Mouse (Mus musculus) heart, adult 2 months (tissue): ENCODE results near the gene Dab2. TPM values are rescaled to one million over a fixed set of nuclear protein-coding genes. Genes with fewer than 3 reads are reported as not detected.

ENCODE experiments used
- DNase-seq, 2 experiments: peaks; one replicate each; pipeline ENCODE4 v3.0.0; 2021
- H3K27ac ChIP-seq: fragments of 200-600 bp; 2 replicates; pipeline ENCODE4 v1.8.1; 2022
- H3K27me3 ChIP-seq: fragments of 200-500 bp; 2 replicates; pipeline ENCODE4 v1.6.1; 2012; ENCODE audit warnings: mild to moderate bottlenecking, low read length, inconsistent platforms, mixed read lengths; ENCODE audit not compliant: control insufficient read depth, insufficient read depth
- H3K36me3 ChIP-seq: fragments of 200-500 bp; 2 replicates; pipeline ENCODE4 v1.6.1; 2012; ENCODE audit warnings: low read length, inconsistent platforms; ENCODE audit not compliant: control insufficient read depth, insufficient read depth
- H3K4me1 ChIP-seq: fragments of 200-500 bp; 2 replicates; pipeline ENCODE4 v1.6.1; 2011; ENCODE audit warnings: low read length; ENCODE audit not compliant: control insufficient read depth, insufficient read depth
- H3K4me3 ChIP-seq: fragments of 200-600 bp; 2 replicates; pipeline ENCODE4 v1.8.1; 2022
- H3K79me2 ChIP-seq: fragments of 200-500 bp; replicated peaks from 2 replicates; pipeline ENCODE4 v1.6.1; 2012; ENCODE audit warnings: mild to moderate bottlenecking, inconsistent platforms, low read length, moderate library complexity, mixed read lengths; ENCODE audit not compliant: control insufficient read depth, insufficient read depth
- H3K9ac ChIP-seq: fragments of 200-500 bp; 2 replicates; pipeline ENCODE4 v1.6.1; 2012; ENCODE audit warnings: low read depth, mild to moderate bottlenecking, control low read depth, inconsistent platforms, low read length, mixed read lengths
- CTCF ChIP-seq: fragments of 200-600 bp; IDR thresholded peaks from 2 replicates; pipeline ENCODE4 v1.8.1; 2022; ENCODE audit warnings: antibody characterized with exemption, mild to moderate bottlenecking, moderate library complexity
- EP300 ChIP-seq: fragments of 200-500 bp; IDR thresholded peaks from 2 replicates; pipeline ENCODE4 v1.6.1; 2011; ENCODE audit warnings: low read depth, low read length, control low read depth; ENCODE audit not compliant: insufficient read depth
- POLR2A ChIP-seq: fragments of 200-500 bp; IDR thresholded peaks from 2 replicates; pipeline ENCODE4 v1.6.1; 2011; ENCODE audit warnings: mild to moderate bottlenecking, low read depth, low read length, control low read depth; ENCODE audit not compliant: insufficient read depth
- WGBS: fragments of 180-500 bp; shearing (Covaris S2); methylation state at CpG from one replicate; pipeline ENCODE4 v1.1.7; 2018; 5-methylcytosine and 5-hydroxymethylcytosine counted together
- intact Hi-C: fragments of 180-260 bp; cut with DNase I; formaldehyde crosslinking; loops from one replicate; pipeline ENCODE4 v1.15.1; 2025
- polyA plus RNA-seq: library from polyadenylated mRNA; depleted of rRNA; stranded (reverse); fragments of >200 nt; gene quantifications from 2 replicates; pipeline ENCODE4 v1.2.3, GENCODE M21; 2012
- total RNA-seq, 2 experiments: library from RNA; stranded (reverse); gene quantifications; 2 replicates each; pipeline ENCODE4 v1.2.3; 2021

Gene Dab2
- total and polyA plus RNA-seq, 3 experiments = 24.0 to 35.2 (median 27.3) TPM

DNA sequence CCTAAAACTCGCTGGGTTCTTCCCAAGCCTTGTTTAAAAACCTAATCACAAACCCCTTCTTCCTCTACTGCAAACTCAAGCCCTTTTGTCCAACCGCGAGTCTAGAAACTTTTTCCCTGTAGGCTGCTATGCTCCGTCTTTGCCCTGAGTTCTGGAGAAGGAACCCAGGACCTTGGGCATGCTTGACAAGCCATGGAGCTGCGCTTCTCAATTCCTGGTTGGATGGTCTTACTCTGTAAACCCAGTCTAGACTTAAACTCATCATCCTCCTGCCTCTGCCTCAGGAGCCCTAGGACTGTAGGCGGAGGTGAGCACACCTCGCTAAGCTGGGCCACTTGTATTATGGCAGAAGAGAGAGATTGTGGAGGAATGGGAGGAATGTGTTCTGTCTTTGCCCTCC, 89.0 kb downstream of the Dab2 start:
- Histone ChIP-seq H3K36me3 (peaks cover 19% of the 10 kb centered on the region), H3K27me3 (no peaks in the 10 kb centered on the region), H3K27ac (peak overlapping the region; percentile 83), H3K4me1 (peaks cover 13% of the 10 kb centered on the region), H3K79me2 (no peaks in the 10 kb centered on the region; the same call in 1 of the 2 replicates), H3K9ac (peak overlapping the region; percentile 63), H3K4me3 (peak overlapping the region; percentile 44)
- 76% methylated on average over 7 of the region's 7 CpGs for WGBS
- TF ChIP-seq CTCF (no peak), POLR2A (no peak), EP300 (no peak)
- no peak for DNase-seq
- intact Hi-C loops = loop anchor here (5.0 kb wide), 1 partner anchor 49 kb away; no protein-coding TSS in a partner anchor

DNA sequence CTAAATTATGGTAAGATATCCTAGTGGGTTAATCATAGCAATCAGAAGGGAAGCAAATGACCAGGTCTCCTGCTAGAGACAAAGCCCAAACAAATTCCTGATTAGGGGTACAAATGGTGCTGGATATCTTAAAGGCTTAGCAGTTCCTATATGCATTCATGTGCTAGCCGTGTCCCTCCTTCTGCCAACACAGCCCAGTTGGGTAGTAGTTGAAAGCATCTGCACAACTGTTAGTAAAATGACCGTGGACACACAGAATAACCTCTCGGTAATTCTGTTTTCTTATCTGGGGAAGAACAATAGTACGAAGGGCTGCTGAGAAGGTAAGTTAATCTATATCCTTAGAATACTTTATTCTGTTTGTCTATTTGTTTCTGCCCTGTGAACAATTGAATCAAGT, 90.5 kb downstream of the Dab2 start:
- peaks cover 23% of the 10 kb centered on the region for H3K36me3 ChIP-seq
- WGBS = 52% methylated on average over 4 of the region's 4 CpGs
- H3K4me1 ChIP-seq = peaks cover 11% of the 10 kb centered on the region
- H3K27me3 ChIP-seq = no peaks in the 10 kb centered on the region
- DNase-seq = no peak
- H3K9ac ChIP-seq = no peak overlapping the region
- TF ChIP-seq CTCF = no peak
- TF ChIP-seq POLR2A = no peak
- TF ChIP-seq EP300 = no peak
- peak overlapping the region; percentile 19; the same call in 1 of the 2 replicates for H3K4me3 ChIP-seq
- intact Hi-C loops = no loop called here
- peaks cover 2% of the 10 kb centered on the region; the same call in 1 of the 2 replicates for H3K79me2 ChIP-seq
- H3K27ac ChIP-seq = peak overlapping the region; percentile 19; the same call in 1 of the 2 replicates

DNA sequence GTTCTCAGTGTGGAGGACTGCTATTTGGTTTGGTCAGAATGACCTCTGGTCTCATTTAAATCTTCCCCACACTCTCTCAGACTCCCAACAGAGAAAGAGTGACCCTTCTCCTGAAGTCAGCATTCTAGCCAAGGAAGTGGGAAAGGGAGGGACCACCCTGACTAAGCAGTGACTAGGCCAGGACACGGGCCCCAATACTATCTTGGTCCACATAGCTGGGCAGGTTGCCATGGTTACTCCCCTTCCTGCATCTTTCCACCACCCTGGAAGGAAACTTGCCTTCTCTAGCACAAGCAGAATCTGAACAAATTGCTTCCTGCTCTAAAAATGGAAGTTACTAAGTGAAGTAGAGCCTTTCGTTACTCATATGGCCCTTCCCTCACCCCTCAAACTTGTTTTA, 91.1 kb downstream of the Dab2 start:
- peaks cover 2% of the 10 kb centered on the region; the same call in 1 of the 2 replicates for H3K79me2 ChIP-seq

DNA sequence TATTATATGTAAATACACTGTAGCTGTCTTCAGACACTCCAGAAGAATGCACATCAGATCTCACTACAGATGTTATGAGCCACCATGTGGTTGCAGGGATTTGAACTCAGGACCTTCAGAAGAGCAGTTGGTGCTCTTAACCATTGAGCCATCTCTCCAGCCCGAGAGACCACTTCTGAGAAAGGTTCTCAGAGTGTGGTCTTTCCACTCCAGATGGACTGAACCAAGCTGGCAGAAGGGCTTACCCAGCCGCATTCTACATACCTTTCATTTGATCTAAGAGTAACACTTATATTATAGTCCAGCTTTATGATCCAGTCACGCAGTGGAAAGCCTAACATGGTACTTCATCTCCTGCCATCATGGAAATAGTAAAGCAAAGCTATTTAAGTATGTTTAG, 92.3 kb downstream of the Dab2 start:
- Histone ChIP-seq H3K27ac (no peak overlapping the region), H3K9ac (no peak overlapping the region), H3K36me3 (peaks cover 21% of the 10 kb centered on the region), H3K79me2 (peaks cover 3% of the 10 kb centered on the region; the same call in 1 of the 2 replicates), H3K4me3 (no peak overlapping the region), H3K4me1 (peaks cover 9% of the 10 kb centered on the region), H3K27me3 (no peaks in the 10 kb centered on the region)
- TF ChIP-seq POLR2A (no peak), CTCF (no peak), EP300 (no peak)
- no peak for DNase-seq
- intact Hi-C loops = no loop called here
- WGBS = 88% methylated on average over 3 of the region's 3 CpGs

More for the DNA sequence above, 91.1 kb downstream of the Dab2 start:
- intact Hi-C loops = no loop called here
- 14% methylated on average over 2 of the region's 2 CpGs for WGBS
- H3K4me1 ChIP-seq = peaks cover 9% of the 10 kb centered on the region
- no peak overlapping the region for H3K9ac ChIP-seq
- peak overlapping the region; percentile 19; the same call in 1 of the 2 replicates for H3K27ac ChIP-seq
- DNase-seq = peak; percentile 67 to 82
- TF ChIP-seq POLR2A = peak; percentile 40; the same call in 1 of the 2 replicates
- peak; percentile 75 for TF ChIP-seq EP300
- TF ChIP-seq CTCF = no peak
- peaks cover 23% of the 10 kb centered on the region for H3K36me3 ChIP-seq
- no peaks in the 10 kb centered on the region for H3K27me3 ChIP-seq
- peak overlapping the region; percentile 19; the same call in 1 of the 2 replicates for H3K4me3 ChIP-seq

DNA sequence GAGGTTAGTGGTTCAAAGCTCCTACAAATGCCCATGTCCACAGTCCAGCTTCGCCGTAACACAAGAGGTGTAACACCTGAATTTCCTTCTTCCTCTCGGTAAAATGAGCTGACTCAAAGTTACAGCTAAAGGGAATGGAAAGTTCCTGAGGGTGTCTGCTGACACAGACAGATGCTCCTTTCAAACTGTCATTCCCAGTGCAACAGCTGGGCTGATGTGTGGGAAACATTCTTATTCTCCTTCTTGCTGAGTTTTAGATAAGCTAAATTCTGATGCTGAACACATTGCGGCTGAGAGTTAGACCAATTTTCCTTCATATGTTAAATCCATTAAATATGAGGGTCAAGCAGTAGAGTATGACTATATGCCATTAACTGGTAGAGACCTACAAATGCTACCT, 94.0 kb downstream of the Dab2 start:
- Histone ChIP-seq H3K4me3 (no peak overlapping the region), H3K27ac (no peak overlapping the region), H3K9ac (no peak overlapping the region), H3K4me1 (peaks cover 7% of the 10 kb centered on the region), H3K27me3 (no peaks in the 10 kb centered on the region), H3K36me3 (peaks cover 23% of the 10 kb centered on the region), H3K79me2 (peaks cover 3% of the 10 kb centered on the region; the same call in 1 of the 2 replicates)
- intact Hi-C loops = no loop called here
- DNase-seq = no peak
- TF ChIP-seq EP300 = no peak
- TF ChIP-seq POLR2A = no peak
- TF ChIP-seq CTCF = no peak
- whole genome bisulfite sequencing = 77% methylated on average over 4 of the region's 4 CpGs

DNA sequence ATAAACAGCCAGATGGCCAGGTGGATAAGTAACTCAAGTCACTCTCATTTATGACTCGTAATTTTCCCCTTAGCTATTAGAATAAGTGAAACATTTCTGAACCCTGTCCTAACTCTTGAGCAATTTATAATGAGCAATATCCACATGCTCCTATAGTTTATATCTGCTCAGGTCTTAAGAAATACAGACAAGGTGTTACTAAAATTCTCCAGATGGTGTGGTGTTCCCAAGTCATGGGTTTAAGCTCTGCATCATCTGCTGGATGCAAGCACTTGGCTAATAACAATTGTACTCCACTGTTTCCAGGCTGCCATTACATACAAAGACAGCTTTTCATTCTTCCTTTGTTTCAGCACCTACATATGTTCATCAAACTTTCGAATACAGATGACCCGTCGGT, 98.6 kb downstream of the Dab2 start:
- Histone ChIP-seq H3K4me1 (no peaks in the 10 kb centered on the region; the same call in none of the 2 replicates), H3K27ac (no peak overlapping the region), H3K4me3 (no peak overlapping the region), H3K36me3 (peaks cover 8% of the 10 kb centered on the region), H3K27me3 (no peaks in the 10 kb centered on the region), H3K79me2 (peaks cover 3% of the 10 kb centered on the region; the same call in 1 of the 2 replicates), H3K9ac (no peak overlapping the region)
- DNase-seq = no peak
- intact Hi-C loops = no loop called here
- no peak for TF ChIP-seq EP300
- TF ChIP-seq POLR2A = no peak
- no peak for TF ChIP-seq CTCF
- WGBS = 95% methylated on average over 4 of the region's 4 CpGs
